Mouse (Mus musculus): ENCODE measurements around the gene Olfr374. TPM values are rescaled to one million over a fixed set of nuclear protein-coding genes. Genes with fewer than 3 reads are reported as not detected.
A peak's percentile ranks its signal among the peaks of the same experiment; 100 is the strongest.

Gene Olfr374
- polyA plus RNA-seq, 1 experiment from 2014 or later, result not detected

DNA sequence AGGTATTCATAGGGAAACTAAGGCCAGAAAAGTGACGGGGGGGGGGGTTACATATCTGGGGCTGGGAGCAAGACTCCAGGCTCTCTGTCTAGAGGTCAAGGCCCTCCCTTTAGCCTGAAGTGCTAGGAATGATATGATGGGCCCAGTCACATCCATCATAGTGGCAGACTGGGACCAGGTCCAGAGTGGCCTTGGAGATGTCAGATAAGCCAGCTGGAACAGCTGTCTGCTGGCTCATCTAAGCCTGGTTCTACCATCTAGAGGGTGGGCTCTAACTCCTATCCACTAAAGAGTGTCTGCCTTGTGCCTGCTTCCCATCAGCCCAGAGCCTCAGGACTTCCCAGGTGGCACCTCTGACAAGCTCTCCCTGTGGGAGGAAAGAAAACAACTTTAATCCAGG, 26.1 kb downstream of the Olfr374 start:
- DNase-seq (ENCODE audit: low spot score, missing footprints), result no peak
- H3K4me3 ChIP-seq (ENCODE audit: low read depth, low read length), result no peak overlapping the region
- H3K4me1 ChIP-seq (ENCODE audit: control insufficient read depth, insufficient read depth, low read length), result peaks cover 8% of the 10 kb centered on the region
- H3K4me2 ChIP-seq, result no peak overlapping the region
- H3K27ac ChIP-seq (ENCODE audit: low read depth, low read length), result no peak overlapping the region
- no peak overlapping the region for H3K9ac ChIP-seq (ENCODE audit: low read length)
- no peak for ATAC-seq (ENCODE audit: low FRiP score)
- WGBS, result 80% methylated on average over 1 of the region's 1 CpGs
- no peaks in the 10 kb centered on the region for H3K36me3 ChIP-seq (ENCODE audit: control insufficient read depth, insufficient read depth, low read length)
- H3K27me3 ChIP-seq (ENCODE audit: control insufficient read depth, insufficient read depth, low read length), result no peaks in the 10 kb centered on the region
- no peaks in the 10 kb centered on the region for H3K9me3 ChIP-seq (ENCODE audit: control insufficient read depth, low read length)

DNA sequence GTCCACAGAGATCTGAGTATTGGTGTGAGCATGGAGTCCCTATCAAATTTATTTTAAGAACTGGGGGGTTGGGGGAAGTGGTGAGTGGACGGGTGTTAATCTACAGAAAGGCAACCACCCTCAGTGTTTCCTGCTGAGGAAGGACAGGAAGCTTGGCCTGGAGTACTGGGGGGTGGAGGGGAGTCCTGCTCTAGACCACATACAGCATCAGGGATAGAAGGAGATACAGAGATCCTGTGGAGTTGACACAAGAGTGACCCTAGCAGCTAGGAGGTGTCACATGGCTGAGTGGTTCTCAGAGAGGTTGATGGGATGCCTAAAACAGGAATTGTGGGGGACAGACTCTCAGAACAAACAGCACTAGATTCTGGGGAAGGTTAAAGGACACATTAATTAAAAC, 26.7 kb downstream of the Olfr374 start:
- H3K4me2 ChIP-seq, result no peak overlapping the region
- no peak for ATAC-seq (ENCODE audit: low FRiP score)
- no peak overlapping the region for H3K9ac ChIP-seq (ENCODE audit: low read length)
- 61% methylated on average over 1 of the region's 1 CpGs for WGBS
- no peak overlapping the region for H3K27ac ChIP-seq (ENCODE audit: low read depth, low read length)
- H3K4me3 ChIP-seq (ENCODE audit: low read depth, low read length), result no peak overlapping the region
- DNase-seq (ENCODE audit: low spot score, missing footprints), result no peak
- peaks cover 8% of the 10 kb centered on the region for H3K4me1 ChIP-seq (ENCODE audit: control insufficient read depth, insufficient read depth, low read length)
- no peaks in the 10 kb centered on the region for H3K27me3 ChIP-seq (ENCODE audit: control insufficient read depth, insufficient read depth, low read length)
- H3K36me3 ChIP-seq (ENCODE audit: control insufficient read depth, insufficient read depth, low read length), result no peaks in the 10 kb centered on the region
- no peaks in the 10 kb centered on the region for H3K9me3 ChIP-seq (ENCODE audit: control insufficient read depth, low read length)

- no peaks in the 10 kb centered on the region for H3K27me3 ChIP-seq (ENCODE audit: control insufficient read depth, insufficient read depth, low read length)
- peaks cover 3% of the 10 kb centered on the region for H3K36me3 ChIP-seq (ENCODE audit: control insufficient read depth, insufficient read depth, low read length)
- H3K9me3 ChIP-seq (ENCODE audit: control insufficient read depth, low read length), result no peaks in the 10 kb centered on the region
- under 1% methylated on average over 45 of the region's 49 CpGs for WGBS
- peak within 1 kb of the TSS; percentile 58 for H3K4me3 ChIP-seq (ENCODE audit: low read depth, low read length)
- peak within 1 kb of the TSS; percentile 86 for H3K4me2 ChIP-seq
- H3K9ac ChIP-seq (ENCODE audit: low read length), result peak within 1 kb of the TSS; percentile 86
- DNase-seq (ENCODE audit: low spot score, missing footprints) (peak; percentile 97), ATAC-seq (ENCODE audit: low FRiP score) (peak; percentile 91)
- peak within 1 kb of the TSS; percentile 93 for H3K27ac ChIP-seq (ENCODE audit: low read depth, low read length)
- H3K4me1 ChIP-seq (ENCODE audit: control insufficient read depth, insufficient read depth, low read length), result peaks cover 8% of the 10 kb centered on the region
These were observed 28.1 kb downstream of the Olfr374 start, which contains the start of gene Tpm4 for GRCm38 (mm10) chr8:72134756-72135445. Gene Tpm4 (plus strand): TSS chr8:72134975.

GRCm38 (mm10) chr8:72135446-72136301, 28.8 kb downstream of the Olfr374 start:
- no peaks in the 10 kb centered on the region for H3K27me3 ChIP-seq (ENCODE audit: control insufficient read depth, insufficient read depth, low read length)

GRCm38 (mm10) chr8:72136302-72136978, 29.6 kb downstream of the Olfr374 start:
- ATAC-seq (ENCODE audit: low FRiP score), result peak; percentile 25; the same call in 1 of the 2 replicates
- 2% methylated on average over 18 of the region's 18 CpGs for WGBS
- peak; percentile 92 for DNase-seq (ENCODE audit: low spot score, missing footprints)

More at GRCm38 (mm10) chr8:72135446-72136301, 28.8 kb downstream of the Olfr374 start:
- WGBS, result under 1% methylated on average over 59 of the region's 62 CpGs
- peak overlapping the region; percentile 93 for H3K27ac ChIP-seq (ENCODE audit: low read depth, low read length)
- H3K4me3 ChIP-seq (ENCODE audit: low read depth, low read length), result peak overlapping the region; percentile 58
- ATAC-seq (ENCODE audit: low FRiP score), result peak; percentile 77
- DNase-seq (ENCODE audit: low spot score, missing footprints), result peak; percentile 95
- H3K9ac ChIP-seq (ENCODE audit: low read length), result peak overlapping the region; percentile 86
- H3K9me3 ChIP-seq (ENCODE audit: control insufficient read depth, low read length), result no peaks in the 10 kb centered on the region
- H3K36me3 ChIP-seq (ENCODE audit: control insufficient read depth, insufficient read depth, low read length), result peaks cover 5% of the 10 kb centered on the region
- peaks cover 8% of the 10 kb centered on the region for H3K4me1 ChIP-seq (ENCODE audit: control insufficient read depth, insufficient read depth, low read length)
- peak overlapping the region; percentile 86 for H3K4me2 ChIP-seq

GRCm38 (mm10) chr8:72137431-72137830, 30.6 kb downstream of the Olfr374 start:
- no peak overlapping the region for H3K27ac ChIP-seq (ENCODE audit: low read depth, low read length)
- WGBS, result 87% methylated on average over 2 of the region's 2 CpGs
- H3K9ac ChIP-seq (ENCODE audit: low read length), result no peak overlapping the region

More at GRCm38 (mm10) chr8:72136302-72136978, 29.6 kb downstream of the Olfr374 start:
- Histone ChIP-seq H3K4me3 (ENCODE audit: low read depth, low read length) (peak overlapping the region; percentile 58), H3K27me3 (ENCODE audit: control insufficient read depth, insufficient read depth, low read length) (no peaks in the 10 kb centered on the region), H3K9ac (ENCODE audit: low read length) (peak overlapping the region; percentile 86), H3K36me3 (ENCODE audit: control insufficient read depth, insufficient read depth, low read length) (peaks cover 5% of the 10 kb centered on the region), H3K27ac (ENCODE audit: low read depth, low read length) (peak overlapping the region; percentile 93), H3K4me2 (peak overlapping the region; percentile 86), H3K4me1 (ENCODE audit: control insufficient read depth, insufficient read depth, low read length) (peaks cover 8% of the 10 kb centered on the region), H3K9me3 (ENCODE audit: control insufficient read depth, low read length) (no peaks in the 10 kb centered on the region)

DNA sequence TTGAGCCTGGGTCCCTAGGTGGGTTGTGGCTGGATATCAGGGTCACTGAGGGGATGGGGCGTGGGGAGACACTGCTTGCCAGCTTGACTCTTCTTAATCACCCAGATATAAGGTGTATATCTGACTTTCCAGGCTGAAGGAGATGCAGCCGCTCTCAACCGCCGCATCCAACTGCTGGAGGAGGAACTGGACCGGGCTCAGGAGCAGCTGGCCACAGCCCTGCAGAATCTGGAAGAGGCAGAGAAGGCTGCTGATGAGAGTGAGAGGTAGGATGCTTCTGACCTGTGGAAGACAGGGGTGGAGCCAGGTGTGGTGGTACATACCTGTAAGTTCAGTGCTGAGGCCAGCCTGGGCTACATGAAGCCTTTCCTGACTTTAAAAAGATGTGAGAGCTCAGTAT, 31.6 kb downstream of the Olfr374 start:
- Histone ChIP-seq H3K27me3 (ENCODE audit: control insufficient read depth, insufficient read depth, low read length) (no peaks in the 10 kb centered on the region), H3K4me3 (ENCODE audit: low read depth, low read length) (no peak overlapping the region), H3K9ac (ENCODE audit: low read length) (no peak overlapping the region), H3K27ac (ENCODE audit: low read depth, low read length) (no peak overlapping the region), H3K4me2 (no peak overlapping the region), H3K9me3 (ENCODE audit: control insufficient read depth, low read length) (no peaks in the 10 kb centered on the region), H3K4me1 (ENCODE audit: control insufficient read depth, insufficient read depth, low read length) (peaks cover 8% of the 10 kb centered on the region), H3K36me3 (ENCODE audit: control insufficient read depth, insufficient read depth, low read length) (peaks cover 9% of the 10 kb centered on the region)
- no peak for ATAC-seq (ENCODE audit: low FRiP score)
- WGBS, result 95% methylated on average over 5 of the region's 5 CpGs
- DNase-seq (ENCODE audit: low spot score, missing footprints), result no peak

More at GRCm38 (mm10) chr8:72137431-72137830, 30.6 kb downstream of the Olfr374 start:
- H3K9me3 ChIP-seq (ENCODE audit: control insufficient read depth, low read length), result no peaks in the 10 kb centered on the region
- peaks cover 5% of the 10 kb centered on the region for H3K36me3 ChIP-seq (ENCODE audit: control insufficient read depth, insufficient read depth, low read length)
- no peaks in the 10 kb centered on the region for H3K27me3 ChIP-seq (ENCODE audit: control insufficient read depth, insufficient read depth, low read length)
- peaks cover 8% of the 10 kb centered on the region for H3K4me1 ChIP-seq (ENCODE audit: control insufficient read depth, insufficient read depth, low read length)
- H3K4me2 ChIP-seq, result no peak overlapping the region; the same call in 1 of the 2 replicates
- no peak for ATAC-seq (ENCODE audit: low FRiP score)
- DNase-seq (ENCODE audit: low spot score, missing footprints), result no peak
- no peak overlapping the region for H3K4me3 ChIP-seq (ENCODE audit: low read depth, low read length)

GRCm38 (mm10) chr8:72143256-72143824, 36.5 kb downstream of the Olfr374 start:
- no peak overlapping the region for H3K4me2 ChIP-seq
- peaks cover 28% of the 10 kb centered on the region for H3K36me3 ChIP-seq (ENCODE audit: control insufficient read depth, insufficient read depth, low read length)
- DNase-seq (ENCODE audit: low spot score, missing footprints) (peak; percentile 76), ATAC-seq (ENCODE audit: low FRiP score) (no peak)
- H3K4me1 ChIP-seq (ENCODE audit: control insufficient read depth, insufficient read depth, low read length), result no peaks in the 10 kb centered on the region
- H3K9me3 ChIP-seq (ENCODE audit: control insufficient read depth, low read length), result no peaks in the 10 kb centered on the region
- H3K27ac ChIP-seq (ENCODE audit: low read depth, low read length), result no peak overlapping the region
- H3K4me3 ChIP-seq (ENCODE audit: low read depth, low read length), result no peak overlapping the region
- H3K9ac ChIP-seq (ENCODE audit: low read length), result no peak overlapping the region
- no peaks in the 10 kb centered on the region for H3K27me3 ChIP-seq (ENCODE audit: control insufficient read depth, insufficient read depth, low read length)
- 95% methylated on average over 13 of the region's 13 CpGs for WGBS

Data from midbrain, embryonic 11.5 days (tissue).